Mouse (Mus musculus) small intestine, adult 2 months (tissue): ENCODE results near the gene Ubxn1. TPM values are rescaled to one million over a fixed set of nuclear protein-coding genes. Genes with fewer than 3 reads are reported as not detected.
"Not testable (repeated sequence)": the region's sequence is repeated elsewhere in the genome, so short reads cannot be mapped to it uniquely, and the experiment has no call there.

Source experiments
- H3K27ac ChIP-seq: fragments of 200-500 bp; 2 replicates; pipeline ENCODE4 v1.5.1; 2012; ENCODE audit warnings: low read depth, low read length, control low read depth, inconsistent platforms; ENCODE audit not compliant: insufficient read depth
- H3K27me3 ChIP-seq: fragments of 200-500 bp; 2 replicates; pipeline ENCODE4 v1.6.1; 2012; ENCODE audit warnings: mild to moderate bottlenecking, moderate library complexity, low read length, inconsistent platforms; ENCODE audit not compliant: control insufficient read depth, insufficient read depth
- H3K36me3 ChIP-seq: fragments of 200-500 bp; 2 replicates; pipeline ENCODE4 v1.6.1; 2012; ENCODE audit warnings: mild to moderate bottlenecking, low read length, control low read depth, inconsistent platforms; ENCODE audit not compliant: control insufficient read depth, insufficient read depth
- H3K4me1 ChIP-seq: fragments of 200-500 bp; 2 replicates; pipeline ENCODE4 v1.6.1; 2012; ENCODE audit warnings: low read length, inconsistent platforms, mixed read lengths; ENCODE audit not compliant: control insufficient read depth, insufficient read depth, insufficient read length
- H3K4me3 ChIP-seq: fragments of 200-500 bp; 2 replicates; pipeline ENCODE4 v1.5.1; 2012; ENCODE audit warnings: low read depth, mild to moderate bottlenecking, control low read depth, inconsistent platforms, low read length, moderate library complexity
- CTCF ChIP-seq: fragments of 200-500 bp; IDR thresholded peaks from 2 replicates; pipeline ENCODE4 v1.5.1; 2012; ENCODE audit warnings: low read depth, mild to moderate bottlenecking, control low read depth, inconsistent platforms, low read length, moderate library complexity, mixed read lengths; ENCODE audit not compliant: insufficient replicate concordance, insufficient read length; ENCODE audit errors: extremely low read depth
- POLR2A ChIP-seq: fragments of 200-500 bp; IDR thresholded peaks from 2 replicates; pipeline ENCODE4 v1.6.1; 2012; ENCODE audit warnings: low read depth, mild to moderate bottlenecking, control low read depth, inconsistent platforms, low read length, moderate library complexity
- WGBS: fragments of 180-500 bp; shearing (Covaris S2); methylation state at CpG from one replicate; pipeline ENCODE4 v1.1.7; 2018; 5-methylcytosine and 5-hydroxymethylcytosine counted together
- polyA plus RNA-seq: library from polyadenylated mRNA; depleted of rRNA; stranded (reverse); fragments of >200 nt; gene quantifications from 2 replicates; pipeline ENCODE4 v1.2.3, GENCODE M21; 2012; rRNA removed

Gene Ubxn1
- polyA plus RNA-seq: 34.7 and 95.9 TPM in 2 replicates

DNA sequence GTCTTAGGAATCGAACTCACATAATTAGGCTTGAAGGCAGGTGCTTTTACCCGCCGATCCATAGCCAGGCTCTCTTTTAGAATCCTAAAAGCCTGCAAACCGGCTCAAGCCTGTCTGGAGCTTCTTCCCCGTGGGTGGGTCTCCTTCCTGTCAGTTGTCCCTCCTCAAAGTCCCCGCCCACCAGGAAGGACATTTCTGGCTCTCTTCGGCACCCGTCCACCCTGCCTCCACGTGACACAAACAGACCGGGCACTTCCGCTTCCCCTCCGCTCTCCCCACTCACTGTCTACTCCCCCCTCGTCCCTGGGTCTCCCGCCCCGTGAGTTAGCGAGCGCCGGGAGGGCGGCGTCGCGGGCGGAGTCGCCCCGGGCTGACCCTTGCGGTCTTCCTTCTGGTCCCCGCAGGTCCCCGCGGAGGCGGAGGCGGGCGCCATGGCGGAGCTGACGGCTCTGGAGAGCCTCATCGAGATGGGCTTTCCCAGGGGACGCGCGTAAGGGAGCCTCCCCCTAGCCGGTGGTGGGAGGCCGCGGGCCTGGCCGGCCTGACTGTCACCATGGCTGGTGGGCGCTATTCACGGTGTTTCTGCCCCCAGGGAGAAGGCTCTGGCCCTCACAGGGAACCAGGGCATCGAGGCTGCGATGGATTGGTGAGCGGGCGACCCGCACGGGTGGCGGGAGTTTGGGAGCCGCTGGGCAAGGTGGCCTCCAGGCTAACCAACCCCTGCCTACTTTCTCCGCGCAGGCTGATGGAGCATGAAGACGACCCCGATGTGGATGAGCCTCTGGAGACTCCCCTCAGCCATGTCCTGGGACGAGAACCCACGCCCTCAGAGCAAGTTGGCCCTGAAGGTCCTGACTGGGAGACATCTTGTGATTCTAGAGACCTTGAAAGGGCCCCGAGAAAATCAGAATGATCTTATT is at the start of gene Ubxn1:
TSS of gene Ubxn1 (plus strand) at position 230 of the 920 bp plus-strand sequence.
- H3K36me3 ChIP-seq: peaks cover 26% of the 10 kb centered on the region
- WGBS: under 1% methylated on average over 57 of the region's 59 CpGs
- H3K27ac ChIP-seq: peak within 1 kb of the TSS; percentile 68
- H3K4me1 ChIP-seq: peaks cover 11% of the 10 kb centered on the region; the same call in 1 of the 2 replicates
- H3K4me3 ChIP-seq: peak within 1 kb of the TSS; percentile 87
- no peaks in the 10 kb centered on the region for H3K27me3 ChIP-seq
- TF ChIP-seq CTCF: no peak
- peak; percentile 81 for TF ChIP-seq POLR2A

DNA sequence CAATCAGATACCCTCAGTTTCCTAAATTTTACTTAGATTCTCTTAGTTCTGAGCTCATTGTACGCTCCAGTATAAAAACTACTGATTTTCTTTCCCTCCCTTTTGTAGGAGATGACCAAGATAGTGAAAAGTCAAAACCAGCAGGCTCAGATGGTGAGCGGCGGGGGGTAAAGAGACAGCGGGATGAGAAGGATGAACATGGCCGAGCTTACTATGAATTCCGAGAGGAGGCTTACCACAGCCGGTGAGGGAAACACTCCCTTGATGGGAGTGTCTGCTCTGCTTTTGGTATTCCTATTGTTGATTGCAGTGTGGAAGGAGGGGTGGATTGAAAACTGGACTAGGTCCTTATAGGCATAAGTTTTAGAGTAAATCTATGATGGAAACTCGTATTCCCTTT is 48.6 kb upstream of the Ubxn1 start:
- H3K27me3 ChIP-seq: no peaks in the 10 kb centered on the region
- no peak overlapping the region for H3K27ac ChIP-seq
- H3K4me1 ChIP-seq: peaks cover 2% of the 10 kb centered on the region; the same call in 1 of the 2 replicates
- TF ChIP-seq POLR2A (no peak), CTCF (no peak)
- WGBS: 45% methylated on average over 8 of the region's 8 CpGs
- peak overlapping the region; percentile 28 for H3K4me3 ChIP-seq
- peaks cover 39% of the 10 kb centered on the region for H3K36me3 ChIP-seq

DNA sequence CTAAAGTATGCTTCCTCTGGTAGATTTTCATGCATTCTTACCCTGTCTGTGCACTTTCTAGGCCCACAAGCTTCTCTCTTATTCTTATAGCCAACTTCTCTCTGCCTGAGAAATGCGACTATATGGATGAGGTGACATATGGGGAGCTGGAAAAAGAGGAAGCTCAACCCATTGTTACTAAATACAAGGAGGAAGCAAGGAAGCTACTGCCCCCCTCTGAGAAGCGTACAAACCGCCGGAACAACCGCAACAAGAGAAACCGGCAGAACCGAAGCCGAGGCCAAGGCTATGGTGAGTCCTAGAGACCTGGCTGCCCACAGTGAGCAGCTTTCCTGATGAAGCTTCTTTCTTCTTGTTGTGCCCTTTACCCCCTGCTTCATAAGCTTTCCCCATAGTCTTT is 41.6 kb upstream of the Ubxn1 start, which contains the start of gene AC129217.1:
TSS of gene AC129217.1 (plus strand) at position 114 of the 400 bp plus-strand sequence.
- TF ChIP-seq POLR2A: no peak
- TF ChIP-seq CTCF: no peak
- 86% methylated on average over 8 of the region's 8 CpGs for WGBS
- H3K27me3 ChIP-seq: no peaks in the 10 kb centered on the region
- H3K36me3 ChIP-seq: peaks cover 83% of the 10 kb centered on the region
- no peaks in the 10 kb centered on the region for H3K4me1 ChIP-seq
- no peak within 1 kb of the TSS for H3K4me3 ChIP-seq
- H3K27ac ChIP-seq: no peak within 1 kb of the TSS

DNA sequence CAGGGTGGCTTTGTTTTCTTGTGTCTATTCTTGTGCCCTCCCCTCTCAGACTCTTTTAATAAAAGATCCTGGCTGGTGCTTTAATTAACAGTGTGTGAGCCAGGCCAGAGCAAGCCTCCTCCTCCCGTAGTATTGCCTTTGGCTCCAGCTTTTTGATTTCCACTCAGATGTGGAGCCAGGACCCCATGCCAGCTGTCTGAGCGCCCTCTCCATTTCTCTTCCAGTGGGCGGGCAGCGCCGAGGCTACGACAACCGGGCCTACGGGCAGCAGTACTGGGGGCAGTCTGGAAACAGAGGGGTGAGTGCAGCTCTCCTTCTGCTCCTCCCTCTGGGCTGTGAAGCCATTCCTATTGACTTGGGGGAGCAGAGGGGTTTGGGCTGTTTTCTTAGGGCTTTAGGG is 40.6 kb upstream of the Ubxn1 start:
- Histone ChIP-seq H3K27ac (no peak overlapping the region), H3K36me3 (peaks cover 78% of the 10 kb centered on the region), H3K4me3 (no peak overlapping the region), H3K4me1 (no peaks in the 10 kb centered on the region), H3K27me3 (no peaks in the 10 kb centered on the region)
- WGBS: 95% methylated on average over 8 of the region's 8 CpGs
- no peak for TF ChIP-seq POLR2A
- TF ChIP-seq CTCF: no peak

DNA sequence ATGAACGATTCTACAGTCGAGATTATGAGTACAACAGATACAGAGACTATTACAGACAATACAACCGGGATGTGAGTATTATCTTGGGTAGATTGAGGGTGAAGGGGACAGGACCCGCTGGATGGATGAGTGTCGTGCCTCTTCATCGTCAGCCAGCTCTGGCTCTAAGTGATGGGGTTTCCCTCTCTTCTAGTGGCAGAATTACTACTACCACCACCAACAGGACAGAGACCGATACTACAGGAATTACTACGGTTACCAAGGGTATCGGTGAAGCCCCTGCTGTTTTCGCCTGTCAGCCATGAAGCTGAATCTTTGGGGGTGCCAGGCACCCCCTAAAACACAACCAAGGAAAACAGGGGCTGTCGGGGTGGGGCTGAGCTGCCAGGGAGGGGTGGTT is 40.0 kb upstream of the Ubxn1 start:
- no peak for TF ChIP-seq POLR2A
- TF ChIP-seq CTCF: no peak

DNA sequence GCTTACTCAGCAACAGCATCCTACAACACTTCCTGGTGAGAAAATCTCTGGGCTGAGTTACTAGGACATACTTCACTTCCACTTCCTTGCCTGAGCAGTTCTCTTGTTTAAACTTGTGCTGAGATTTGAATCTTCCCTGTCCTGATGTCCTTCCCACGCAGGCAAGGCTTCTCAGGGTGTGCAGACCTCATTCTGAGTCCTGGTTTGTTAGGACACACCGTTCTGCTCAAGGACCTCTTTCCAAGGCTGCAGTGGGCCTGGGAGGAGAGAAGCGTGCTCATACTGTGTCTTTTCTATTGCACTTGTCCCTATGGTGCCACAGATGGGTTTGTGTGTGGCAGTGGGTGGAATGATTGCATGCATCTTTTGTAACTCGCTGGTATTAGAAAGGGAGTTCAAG is 38.3 kb upstream of the Ubxn1 start:
- no peak for TF ChIP-seq POLR2A
- 87% methylated on average over 4 of the region's 4 CpGs for WGBS
- Histone ChIP-seq H3K27ac (no peak overlapping the region), H3K27me3 (no peaks in the 10 kb centered on the region), H3K36me3 (peaks cover 60% of the 10 kb centered on the region), H3K4me3 (no peak overlapping the region), H3K4me1 (peaks cover 3% of the 10 kb centered on the region; the same call in 1 of the 2 replicates)

More for the DNA sequence above, 40.0 kb upstream of the Ubxn1 start:
- Histone ChIP-seq H3K4me3 (no peak overlapping the region), H3K27me3 (no peaks in the 10 kb centered on the region), H3K36me3 (peaks cover 73% of the 10 kb centered on the region), H3K4me1 (no peaks in the 10 kb centered on the region), H3K27ac (no peak overlapping the region)
- 86% methylated on average over 11 of the region's 11 CpGs for WGBS

DNA sequence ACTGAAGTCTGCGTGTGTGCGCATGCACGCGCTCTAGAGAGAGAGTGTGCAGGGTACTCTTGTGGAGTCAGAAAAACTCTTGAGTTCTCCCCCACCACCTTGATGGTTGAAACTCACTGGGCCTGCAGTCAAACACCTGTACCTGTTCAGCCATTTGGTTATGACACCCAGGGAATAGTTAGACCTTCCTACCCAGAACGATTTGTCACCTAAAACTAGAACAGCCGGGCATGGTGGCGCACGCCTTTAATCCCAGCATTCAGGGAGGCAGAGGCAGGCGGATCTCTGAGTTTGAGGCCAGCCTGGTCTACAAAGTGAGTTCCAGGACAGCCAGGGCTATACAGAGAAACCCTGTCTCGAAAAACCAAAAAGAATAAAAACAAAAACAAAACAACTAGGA is 35.0 kb upstream of the Ubxn1 start:
- H3K27me3 ChIP-seq, H3K27ac ChIP-seq, H3K4me3 ChIP-seq: not testable (repeated sequence)
- Histone ChIP-seq H3K36me3 (peaks cover 27% of the 10 kb centered on the region), H3K4me1 (peaks cover 14% of the 10 kb centered on the region)
- 94% methylated on average over 10 of the region's 10 CpGs for WGBS
